Mouse (Mus musculus): ENCODE data around the gene H1f0.
"Not testable (repeated sequence)": the region's sequence is repeated elsewhere in the genome, so short reads cannot be mapped to it uniquely, and the experiment has no call there.

Gene H1f0

GRCm38 (mm10) chr15:79005581-79005980 is 22.7 kb upstream of the H1f0 start:
- DNase-seq: no peak

DNA sequence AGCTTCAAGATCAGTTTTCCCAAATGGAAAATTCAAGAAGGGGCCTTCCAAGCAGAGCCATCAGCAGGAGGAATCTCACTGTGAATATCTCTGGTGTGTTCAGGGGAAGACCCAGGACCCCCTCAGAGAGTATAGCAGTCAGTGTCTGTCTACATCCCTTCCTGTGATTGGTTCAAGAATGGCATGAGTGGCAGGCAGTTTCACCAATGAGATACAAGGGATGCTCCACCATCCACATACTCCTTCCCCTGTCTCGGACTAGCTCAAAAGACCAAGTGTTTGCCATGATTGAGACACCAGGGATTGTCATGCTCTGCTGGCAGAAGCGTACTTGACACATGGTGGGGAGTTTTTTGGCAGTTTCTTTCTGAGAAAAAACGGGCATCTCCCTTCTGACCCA is 21.6 kb upstream of the H1f0 start:
- no peak for DNase-seq

- DNase-seq: no peak
Measured at GRCm38 (mm10) chr15:79007059-79007458, 21.2 kb upstream of the H1f0 start.

DNA sequence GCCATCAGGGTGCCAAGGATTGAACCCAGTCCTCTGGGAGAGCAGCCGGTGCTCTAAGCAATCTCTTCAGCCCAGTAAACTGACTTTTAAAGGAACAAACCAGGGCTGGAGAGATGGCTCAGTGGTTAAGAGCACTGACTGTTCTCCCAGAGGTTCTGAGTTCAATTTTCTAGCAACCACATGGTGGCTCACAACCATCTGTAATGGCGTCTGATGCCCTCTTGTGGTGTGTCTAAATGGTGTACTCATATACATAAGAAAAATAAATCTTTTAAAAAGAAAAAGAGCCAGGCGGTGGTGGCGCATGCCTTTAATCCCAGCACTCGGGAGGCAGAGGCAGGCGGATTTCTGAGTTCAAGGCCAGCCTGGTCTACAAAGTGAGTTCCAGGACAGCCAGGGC is 20.4 kb upstream of the H1f0 start:
- not testable (repeated sequence) for DNase-seq

GRCm38 (mm10) chr15:79009734-79010133 is 18.5 kb upstream of the H1f0 start:
- no peak for DNase-seq

DNA sequence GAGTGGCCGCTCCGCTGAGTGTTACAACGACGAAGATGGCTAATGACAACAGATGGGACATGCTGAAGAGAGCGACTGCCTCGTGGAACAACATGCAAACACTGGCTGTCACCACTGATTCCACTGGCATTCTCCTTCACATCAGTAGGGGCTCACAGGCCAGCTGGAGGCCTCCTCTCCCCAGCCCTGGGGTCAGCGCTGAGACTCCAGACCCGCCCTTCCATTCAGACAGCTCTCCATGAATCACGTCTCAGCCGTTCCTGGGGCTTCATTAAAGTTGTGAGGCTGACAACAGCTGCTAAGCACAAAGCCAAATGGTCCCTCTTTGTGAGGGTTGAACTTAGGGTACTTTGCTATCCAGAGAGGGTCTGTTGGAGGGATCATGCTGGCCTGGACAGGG is 16.7 kb upstream of the H1f0 start:
- no peak for DNase-seq

GRCm38 (mm10) chr15:79013382-79013781 is 14.9 kb upstream of the H1f0 start:
- DNase-seq: no peak

GRCm38 (mm10) chr15:79018191-79018590 is 10.1 kb upstream of the H1f0 start:
- no peak for DNase-seq

DNA sequence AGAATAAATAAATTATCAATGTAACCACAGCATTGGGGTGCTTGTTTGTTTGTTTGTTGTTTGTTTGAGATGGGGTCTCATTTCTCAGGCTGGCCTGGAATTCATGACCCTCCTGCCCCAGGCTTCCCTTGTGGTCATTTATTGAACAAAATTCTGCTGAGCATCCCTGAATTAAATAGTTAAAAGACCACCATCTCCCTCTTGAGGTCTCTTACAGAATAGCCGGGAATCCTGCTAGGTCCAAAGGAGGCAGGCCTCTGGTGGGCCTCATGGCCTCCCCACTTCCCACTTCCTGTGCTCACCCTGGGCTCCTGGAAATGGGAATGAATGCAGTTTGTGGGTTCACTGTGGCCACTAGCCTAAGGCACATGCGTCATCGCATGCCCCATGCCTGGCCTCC is 9.4 kb upstream of the H1f0 start:
- DNase-seq: no peak

GRCm38 (mm10) chr15:79022671-79023230 is 5.5 kb upstream of the H1f0 start:
- peak; percentile 33 to 68 for DNase-seq

DNA sequence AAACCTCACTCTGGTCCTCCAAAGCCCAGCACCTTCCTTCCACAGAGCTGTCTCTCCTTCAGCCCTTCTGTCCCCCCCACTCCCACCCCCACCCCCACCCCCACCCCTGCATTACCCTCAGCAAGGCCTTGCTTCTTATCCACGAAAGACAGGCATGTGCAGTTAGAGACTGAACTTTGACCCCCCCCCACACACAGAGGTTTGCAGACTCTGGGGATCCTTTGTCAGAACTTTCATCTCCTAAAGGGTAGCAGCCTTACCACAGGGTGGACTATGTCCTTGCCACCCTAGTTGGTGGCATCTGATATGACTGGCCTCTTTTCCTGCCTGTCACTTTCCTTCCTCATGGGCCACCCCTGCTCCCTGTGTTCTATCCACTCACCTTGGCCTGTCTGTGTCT is 4.9 kb upstream of the H1f0 start:
- peak; percentile 30 to 61 for DNase-seq

DNA sequence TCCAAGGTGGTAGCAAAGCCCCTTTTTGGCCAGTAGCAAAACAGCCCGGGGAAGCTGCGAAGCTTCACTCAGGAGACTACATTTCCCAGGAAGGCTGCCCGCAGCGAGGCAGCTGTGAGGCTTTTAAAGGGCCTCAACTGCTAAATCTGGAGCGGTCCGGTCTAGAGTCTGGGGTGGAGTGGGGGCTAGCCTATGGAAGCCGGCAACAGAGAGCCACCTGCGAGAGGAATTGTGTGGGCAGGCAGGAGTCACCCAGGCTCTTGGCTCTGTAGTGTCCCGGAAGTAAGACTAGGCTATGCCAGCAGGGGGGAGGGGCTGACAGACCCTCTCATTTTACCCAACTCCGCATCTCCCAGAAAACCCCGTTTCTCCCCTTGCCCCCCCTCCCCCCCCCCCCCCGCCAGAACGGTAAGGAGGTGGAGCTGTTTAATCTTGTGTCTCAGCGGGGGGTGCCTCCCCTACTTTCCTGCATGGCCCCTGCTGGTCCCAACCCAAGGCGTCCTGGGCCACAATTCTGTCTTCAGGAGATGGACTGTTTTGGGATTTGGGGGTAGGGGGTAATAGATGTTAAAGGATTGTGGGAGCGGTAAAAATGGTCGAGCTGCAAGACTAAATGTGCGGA is 2.5 kb upstream of the H1f0 start:
- peak; percentile 38 to 73 for DNase-seq

GRCm38 (mm10) chr15:79026511-79027290 is 1.5 kb upstream of the H1f0 start:
- peak; percentile 81 to 85 for DNase-seq

GRCm38 (mm10) chr15:79027291-79028205 is 702 bp upstream of the H1f0 start:
- DNase-seq: peak; percentile 30 to 75

- DNase-seq: no peak
Measured at GRCm38 (mm10) chr15:79028823-79029484, 704 bp downstream of the H1f0 start.

DNA sequence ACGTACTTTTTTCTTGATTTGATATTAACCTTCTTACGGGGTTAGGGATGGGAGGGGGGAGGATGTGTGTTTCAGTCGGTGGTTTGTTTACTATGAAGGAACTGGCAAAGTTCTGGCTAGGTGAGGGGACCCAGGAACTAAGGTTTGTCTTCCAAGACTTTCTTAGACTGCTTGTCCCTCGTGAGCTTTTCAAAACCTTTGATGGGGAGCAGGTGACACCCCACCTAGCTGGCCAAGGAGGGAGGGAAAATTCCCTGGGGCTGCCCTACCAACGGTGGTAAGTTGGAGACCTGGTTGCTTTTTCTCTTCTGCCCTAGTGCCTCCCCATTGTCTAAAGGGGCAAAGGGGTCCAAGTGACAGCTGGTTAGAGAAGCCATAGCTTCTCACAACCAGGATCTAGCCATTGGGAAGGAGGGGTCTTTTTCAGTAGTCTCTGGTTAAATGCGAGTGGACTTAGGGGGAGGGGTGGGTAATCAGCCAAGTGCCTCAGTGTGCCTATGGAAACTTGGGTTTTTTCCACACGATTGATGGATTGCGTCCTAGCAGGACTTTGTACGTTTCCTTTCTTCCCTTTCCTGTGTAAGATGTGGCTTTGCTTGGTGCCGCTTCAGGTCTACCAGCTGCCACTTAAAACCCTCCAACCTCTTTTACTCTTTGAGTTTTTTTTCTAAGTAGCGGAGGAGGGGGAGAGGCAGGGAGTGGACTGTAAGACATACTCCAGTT is 1.4 kb downstream of the H1f0 start:
- DNase-seq: no peak

- DNase-seq: peak; percentile 95 to 98
Measured at GRCm38 (mm10) chr15:79030551-79031435, 2.5 kb downstream of the H1f0 start.

- not testable (repeated sequence) for DNase-seq
Measured at GRCm38 (mm10) chr15:79031908-79032307, 3.7 kb downstream of the H1f0 start.

DNA sequence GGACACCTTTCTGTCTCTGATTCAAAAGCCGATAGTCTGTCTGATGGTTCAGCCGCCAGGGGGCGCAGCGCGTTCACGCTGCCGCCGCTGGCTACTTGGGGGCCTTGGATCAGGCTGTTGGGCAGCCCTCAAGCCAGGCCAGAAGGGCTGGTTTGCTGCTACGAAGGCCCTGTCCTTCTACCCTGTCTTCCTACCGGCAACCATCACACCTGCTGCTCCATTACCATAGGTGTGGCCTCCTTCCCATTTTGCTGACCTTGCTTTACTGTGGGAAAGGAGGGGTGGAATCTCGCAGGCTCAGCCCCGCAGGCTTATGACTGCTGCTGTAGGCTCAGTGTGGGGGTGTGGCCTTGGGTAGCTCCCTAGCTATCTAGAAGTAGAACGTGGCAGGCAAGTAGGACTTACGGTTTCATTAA is 9.7 kb downstream of the H1f0 start:
- DNase-seq: peak; percentile 86 to 90

- DNase-seq: no peak
Measured at GRCm38 (mm10) chr15:79038331-79038730, 10.1 kb downstream of the H1f0 start.

DNA sequence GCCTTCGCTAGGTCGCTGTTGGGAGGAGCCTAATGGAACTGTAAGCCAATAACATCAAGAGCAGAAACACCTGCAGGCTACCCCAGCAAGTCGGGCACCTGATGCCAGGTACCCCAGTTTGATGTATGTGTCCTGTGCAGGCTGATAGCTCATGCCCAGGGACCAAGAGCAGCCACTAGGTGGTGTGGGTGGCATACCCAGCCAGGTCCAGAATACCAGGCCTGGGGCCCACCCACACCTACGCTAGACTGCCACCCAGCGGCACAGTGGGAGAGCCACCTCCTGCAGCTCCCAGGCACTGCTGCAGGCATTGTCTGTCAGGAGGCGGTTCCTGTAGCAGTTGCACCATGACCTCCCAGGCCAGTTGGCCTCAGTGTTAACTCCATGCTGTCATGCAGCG is 10.6 kb downstream of the H1f0 start:
- peak; percentile 92 to 95 for DNase-seq
